Mouse (Mus musculus) spleen, embryonic (tissue): ENCODE data around the gene Plekha3.

Source experiments
- CTCF ChIA-PET: fragments of 350-600 bp; sonication (Branson Sonifier 250); formaldehyde crosslinking; loops from one replicate; lab custom pipeline; 2022; lab: Charles Lee

The Plekha3 gene

DNA sequence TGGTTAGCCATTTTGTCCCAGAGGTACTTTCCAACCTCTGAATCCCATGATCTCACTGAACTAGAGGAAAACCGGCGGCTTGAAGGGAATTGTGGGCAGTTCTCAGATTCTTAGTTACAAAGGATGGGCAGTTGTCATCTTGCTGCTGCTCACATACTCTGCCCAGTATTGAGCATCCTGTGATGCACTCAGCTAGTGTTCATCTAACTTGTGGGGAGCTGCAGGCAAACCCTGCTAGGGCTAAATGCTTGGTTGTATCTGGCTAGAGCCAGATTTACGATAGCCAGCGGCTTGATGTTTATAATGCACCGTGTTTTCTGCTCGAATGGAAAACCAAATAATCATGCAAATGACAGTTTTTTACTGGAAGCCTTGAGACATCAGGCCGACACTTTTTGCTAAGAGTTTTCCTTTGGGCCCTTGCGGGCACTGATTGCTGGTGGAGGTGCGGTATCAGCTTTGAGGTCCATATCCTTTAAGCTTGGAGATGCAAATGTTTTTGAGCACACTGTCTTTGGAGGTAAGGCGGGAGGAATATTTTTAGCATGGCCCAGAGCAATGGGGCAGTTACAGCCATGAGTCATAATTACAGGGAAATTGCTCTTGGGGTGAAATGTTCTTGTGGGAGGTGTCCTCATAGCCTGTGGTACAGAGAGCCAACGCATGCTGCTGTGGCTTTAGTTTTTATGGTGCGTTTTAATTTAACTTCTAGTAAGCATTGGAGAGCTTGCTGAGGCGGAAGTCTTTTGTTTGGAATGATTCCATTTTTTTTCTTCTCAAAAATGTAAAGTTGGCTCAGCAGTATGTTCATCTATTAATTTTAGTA lies 1.5 kb downstream of the Plekha3 start:
- CTCF ChIA-PET: interaction anchor here (0.6 to 0.7 kb wide), 2 partner anchors 13 to 30 kb away, joined by 4 to 7 read pairs; no protein-coding TSS in a partner anchor

GRCm38 (mm10) chr2:76682301-76682700 lies 7.2 kb downstream of the Plekha3 start:
- CTCF ChIA-PET: no interaction called here

GRCm38 (mm10) chr2:76686986-76687385 lies 11.9 kb downstream of the Plekha3 start:
- CTCF ChIA-PET: no interaction called here

DNA sequence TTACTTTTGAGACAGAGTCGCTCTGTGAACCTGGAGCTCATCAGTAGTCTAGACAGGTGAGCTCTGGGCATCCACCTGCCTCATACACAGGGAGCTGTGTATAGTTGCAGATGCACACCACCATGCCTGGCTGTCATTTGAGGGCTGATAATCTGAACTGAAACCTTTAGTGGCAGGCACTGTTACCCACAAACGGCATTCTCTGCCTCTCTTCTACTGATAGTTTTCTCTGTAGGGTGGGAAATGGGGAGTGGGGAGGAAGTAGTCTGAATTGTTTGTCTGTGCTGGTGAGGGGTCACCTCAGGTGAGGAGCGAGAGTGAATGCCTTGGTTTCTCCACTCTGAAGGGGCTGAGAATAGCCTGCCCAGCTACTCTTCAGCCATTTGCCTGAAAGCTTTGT lies 12.5 kb downstream of the Plekha3 start:
- CTCF ChIA-PET: no interaction called here

DNA sequence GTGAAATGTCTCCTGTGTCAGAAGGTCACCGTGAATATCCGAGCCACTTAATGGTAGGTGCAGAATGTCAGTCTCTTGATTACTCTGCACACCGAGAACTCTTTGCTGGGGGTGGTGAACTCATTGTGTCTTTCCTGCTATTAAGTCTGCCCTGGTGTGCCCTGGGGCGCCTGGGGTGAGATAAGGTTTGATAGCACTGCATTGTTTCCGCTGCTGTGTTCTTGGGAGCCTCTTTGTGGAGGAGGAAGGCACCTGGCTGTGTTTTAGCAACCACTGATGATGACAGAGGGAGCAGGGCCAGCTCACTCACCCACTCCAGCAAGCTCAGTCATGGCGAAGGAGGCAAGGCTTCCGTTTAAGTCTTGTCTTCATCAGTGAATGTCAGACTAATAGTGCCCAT lies 13.1 kb downstream of the Plekha3 start:
- CTCF ChIA-PET: no interaction called here

GRCm38 (mm10) chr2:76690436-76691204 lies 15.5 kb downstream of the Plekha3 start:
- CTCF ChIA-PET: no interaction called here

DNA sequence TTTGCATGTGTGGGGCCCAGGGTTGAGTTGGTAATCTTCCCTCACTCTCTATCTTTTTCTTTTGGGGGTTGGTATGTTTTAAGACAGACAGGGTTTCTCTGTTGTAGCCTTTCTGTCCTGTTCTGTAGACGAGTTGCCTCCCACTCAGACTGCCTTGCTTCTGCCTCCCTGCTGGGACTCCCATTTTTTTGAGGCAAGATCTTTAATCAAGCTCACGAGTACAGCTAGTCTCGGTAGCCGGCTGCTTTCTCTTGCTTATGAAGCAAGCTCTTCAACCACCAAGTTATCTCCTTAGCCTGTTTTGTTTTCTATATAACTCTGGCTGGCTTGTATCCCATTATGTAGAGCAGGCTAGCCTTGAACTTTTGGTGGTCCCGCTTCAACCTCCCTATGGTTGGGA lies 18.7 kb downstream of the Plekha3 start:
- CTCF ChIA-PET: no interaction called here

- CTCF ChIA-PET: no interaction called here
These were observed 20.2 kb downstream of the Plekha3 start for GRCm38 (mm10) chr2:76695290-76695689.

DNA sequence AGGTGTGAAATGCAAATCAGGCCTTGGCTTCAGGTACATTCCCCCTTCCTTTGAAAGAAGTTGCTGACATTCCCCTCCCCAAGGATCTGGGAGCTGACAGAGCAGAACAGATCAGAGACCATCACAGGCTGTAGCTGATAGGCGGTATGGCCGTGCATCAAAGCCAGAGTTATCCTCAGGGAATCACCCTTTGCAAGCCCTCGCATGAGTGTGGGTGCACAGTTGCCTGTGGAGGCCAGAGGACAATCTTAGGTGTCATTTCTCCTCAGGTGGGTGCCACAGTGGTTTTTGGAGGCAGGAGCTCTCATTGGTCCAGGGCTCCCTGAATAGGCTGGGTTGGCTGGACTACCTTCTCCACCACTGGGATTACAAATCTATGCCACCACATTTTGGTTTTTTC lies 27.1 kb downstream of the Plekha3 start:
- CTCF ChIA-PET: no interaction called here

- CTCF ChIA-PET: no interaction called here
These were observed 27.7 kb downstream of the Plekha3 start for GRCm38 (mm10) chr2:76702751-76703150.

- CTCF ChIA-PET: no interaction called here
These were observed 30.6 kb downstream of the Plekha3 start for GRCm38 (mm10) chr2:76705655-76706054.

DNA sequence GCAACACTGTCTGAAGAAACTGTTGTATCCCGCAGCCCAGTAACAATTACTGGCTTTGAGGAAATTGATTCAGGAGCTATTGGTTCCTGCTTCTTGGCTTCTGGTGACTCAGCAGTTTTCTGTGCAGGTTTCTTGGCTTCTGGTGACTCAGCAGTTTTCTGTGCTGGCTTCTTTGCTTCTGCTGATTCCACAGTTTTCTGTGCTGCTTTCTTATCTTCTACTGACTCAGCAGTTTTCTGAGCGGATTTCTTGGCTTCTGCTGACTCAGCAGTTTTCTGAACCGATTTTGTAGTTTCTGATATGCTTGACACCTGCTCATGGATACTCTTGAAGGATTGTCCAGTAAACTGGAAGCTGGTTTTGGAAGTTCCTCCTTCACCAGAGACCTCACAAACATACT lies 33.4 kb downstream of the Plekha3 start:
- CTCF ChIA-PET: no interaction called here

DNA sequence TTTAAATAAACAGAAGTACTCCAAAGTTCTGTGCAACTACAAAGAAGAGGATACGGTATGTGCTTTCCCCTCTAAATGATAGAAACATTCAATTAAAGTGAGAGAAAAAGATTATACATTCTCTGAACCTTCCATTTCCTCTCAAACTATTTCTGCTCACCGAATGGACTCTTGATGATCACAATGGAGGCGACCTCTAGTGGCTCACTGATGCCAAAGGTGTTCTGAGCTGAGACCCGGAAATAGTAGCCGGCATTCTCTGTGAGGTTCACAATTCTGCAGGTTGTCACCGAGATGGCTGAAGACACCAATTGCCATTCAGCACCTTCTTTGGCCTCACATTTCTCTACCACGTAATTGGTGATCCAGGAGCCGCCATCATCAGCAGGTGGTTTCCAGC lies 39.9 kb downstream of the Plekha3 start:
- CTCF ChIA-PET: no interaction called here

DNA sequence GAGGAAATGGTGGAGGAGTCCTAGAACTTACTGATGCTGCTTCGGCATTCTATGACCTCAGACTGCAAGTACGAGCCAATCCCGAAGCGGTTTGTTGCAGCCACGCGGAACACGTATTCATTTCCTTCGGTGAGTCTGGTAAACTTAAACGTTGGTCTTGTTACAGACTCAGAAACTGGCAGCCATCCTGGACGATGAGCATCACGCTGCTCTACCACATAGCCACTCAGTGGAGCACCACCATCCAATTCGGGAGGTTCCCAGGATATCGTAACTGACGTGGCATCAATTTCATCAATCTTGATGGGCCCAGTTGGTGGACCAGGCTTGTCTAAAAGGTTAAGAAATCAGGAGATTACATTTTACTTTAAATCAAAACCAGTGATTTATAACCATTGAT lies 44.6 kb downstream of the Plekha3 start:
- CTCF ChIA-PET: no interaction called here
